Mouse (Mus musculus): ENCODE measurements around the gene Cd101. TPM values are rescaled to one million over a fixed set of nuclear protein-coding genes. Genes with fewer than 3 reads are reported as not detected.

Gene Cd101
- total and polyA plus RNA-seq, 2 experiments from 2014 or later, result 0.11 to 0.43 TPM

GRCm38 (mm10) chr3:101044686-101045085, 15.3 kb upstream of the Cd101 start:
- ATAC-seq, result no peak
- no peaks in the 10 kb centered on the region for H3K9me3 ChIP-seq (ENCODE audit: low read length)
- no peak overlapping the region for H3K4me2 ChIP-seq (ENCODE audit: low read depth)
- no peak overlapping the region for H3K9ac ChIP-seq
- H3K27me3 ChIP-seq (ENCODE audit: insufficient read depth, low read length), result no peaks in the 10 kb centered on the region
- 91% methylated on average over 6 of the region's 6 CpGs for WGBS
- H3K4me3 ChIP-seq (ENCODE audit: low read depth, low read length), result no peak overlapping the region
- no peak for DNase-seq
- peaks cover 10% of the 10 kb centered on the region; the same call in 1 of the 2 replicates for H3K36me3 ChIP-seq (ENCODE audit: insufficient read depth)
- TF ChIP-seq CTCF (IDR thresholded peaks at IDR 0.05; ENCODE audit: low read depth), result no peak
- H3K4me1 ChIP-seq (ENCODE audit: insufficient read depth), result 0 out of 2 replicates have a peak, but pooled peaks cover 3% of the 10 kb centered on the region
- no peak overlapping the region for H3K27ac ChIP-seq (ENCODE audit: low read depth, low read length)

GRCm38 (mm10) chr3:101041997-101042396, 12.6 kb upstream of the Cd101 start:
- WGBS, result 58% methylated on average over 7 of the region's 7 CpGs
- H3K9me3 ChIP-seq (ENCODE audit: low read length), result no peaks in the 10 kb centered on the region

GRCm38 (mm10) chr3:101037984-101038545, 8.7 kb upstream of the Cd101 start:
- Histone ChIP-seq H3K27ac (ENCODE audit: low read depth, low read length) (no peak overlapping the region), H3K27me3 (ENCODE audit: insufficient read depth, low read length) (no peaks in the 10 kb centered on the region), H3K9ac (no peak overlapping the region), H3K9me3 (ENCODE audit: low read length) (no peaks in the 10 kb centered on the region), H3K4me3 (ENCODE audit: low read depth, low read length) (no peak overlapping the region), H3K36me3 (ENCODE audit: insufficient read depth) (0 out of 2 replicates have a peak, but pooled peaks cover 3% of the 10 kb centered on the region), H3K4me1 (ENCODE audit: insufficient read depth) (no peaks in the 10 kb centered on the region), H3K4me2 (ENCODE audit: low read depth) (no peak overlapping the region)
- WGBS, result 70% methylated on average over 5 of the region's 5 CpGs
- ATAC-seq, result no peak
- TF ChIP-seq CTCF (IDR thresholded peaks at IDR 0.05; ENCODE audit: low read depth), result no peak
- no peak for DNase-seq

More at GRCm38 (mm10) chr3:101041997-101042396, 12.6 kb upstream of the Cd101 start:
- Histone ChIP-seq H3K9ac (no peak overlapping the region), H3K4me3 (ENCODE audit: low read depth, low read length) (no peak overlapping the region), H3K4me2 (ENCODE audit: low read depth) (no peak overlapping the region), H3K27me3 (ENCODE audit: insufficient read depth, low read length) (no peaks in the 10 kb centered on the region), H3K27ac (ENCODE audit: low read depth, low read length) (no peak overlapping the region), H3K4me1 (ENCODE audit: insufficient read depth) (0 out of 2 replicates have a peak, but pooled peaks cover 3% of the 10 kb centered on the region), H3K36me3 (ENCODE audit: insufficient read depth) (0 out of 2 replicates have a peak, but pooled peaks cover 6% of the 10 kb centered on the region)
- no peak for DNase-seq
- no peak for TF ChIP-seq CTCF (IDR thresholded peaks at IDR 0.05; ENCODE audit: low read depth)
- no peak for ATAC-seq

- 0 out of 2 replicates have a peak, but pooled peaks cover 3% of the 10 kb centered on the region for H3K36me3 ChIP-seq (ENCODE audit: insufficient read depth)
- ATAC-seq, result no peak
- no peaks in the 10 kb centered on the region for H3K9me3 ChIP-seq (ENCODE audit: low read length)
- 81% methylated on average over 2 of the region's 2 CpGs for WGBS
- TF ChIP-seq CTCF (IDR thresholded peaks at IDR 0.05; ENCODE audit: low read depth), result no peak
- H3K4me2 ChIP-seq (ENCODE audit: low read depth), result no peak overlapping the region
- no peak overlapping the region for H3K9ac ChIP-seq
- no peak overlapping the region for H3K27ac ChIP-seq (ENCODE audit: low read depth, low read length)
- no peaks in the 10 kb centered on the region for H3K27me3 ChIP-seq (ENCODE audit: insufficient read depth, low read length)
- no peak for DNase-seq
- H3K4me1 ChIP-seq (ENCODE audit: insufficient read depth), result no peaks in the 10 kb centered on the region
- H3K4me3 ChIP-seq (ENCODE audit: low read depth, low read length), result no peak overlapping the region
Observed at GRCm38 (mm10) chr3:101036001-101036400, 6.6 kb upstream of the Cd101 start.

GRCm38 (mm10) chr3:101034509-101034908, 5.2 kb upstream of the Cd101 start:
- H3K4me3 ChIP-seq (ENCODE audit: low read depth, low read length), result no peak overlapping the region
- H3K4me1 ChIP-seq (ENCODE audit: insufficient read depth), result no peaks in the 10 kb centered on the region
- H3K4me2 ChIP-seq (ENCODE audit: low read depth), result no peak overlapping the region
- WGBS, result 87% methylated on average over 9 of the region's 9 CpGs
- no peaks in the 10 kb centered on the region for H3K27me3 ChIP-seq (ENCODE audit: insufficient read depth, low read length)
- H3K9me3 ChIP-seq (ENCODE audit: low read length), result no peaks in the 10 kb centered on the region
- H3K36me3 ChIP-seq (ENCODE audit: insufficient read depth), result no peaks in the 10 kb centered on the region
- H3K27ac ChIP-seq (ENCODE audit: low read depth, low read length), result no peak overlapping the region
- ATAC-seq (no peak), DNase-seq (no peak)
- no peak for TF ChIP-seq CTCF (IDR thresholded peaks at IDR 0.05; ENCODE audit: low read depth)
- H3K9ac ChIP-seq, result no peak overlapping the region

- no peak for DNase-seq
- H3K9me3 ChIP-seq (ENCODE audit: low read length), result no peaks in the 10 kb centered on the region
- H3K4me3 ChIP-seq (ENCODE audit: low read depth, low read length), result no peak overlapping the region
- no peak for ATAC-seq
- no peak for TF ChIP-seq CTCF (IDR thresholded peaks at IDR 0.05; ENCODE audit: low read depth)
- 77% methylated on average over 4 of the region's 4 CpGs for WGBS
- no peak overlapping the region for H3K27ac ChIP-seq (ENCODE audit: low read depth, low read length)
- no peaks in the 10 kb centered on the region for H3K27me3 ChIP-seq (ENCODE audit: insufficient read depth, low read length)
- no peaks in the 10 kb centered on the region for H3K4me1 ChIP-seq (ENCODE audit: insufficient read depth)
- no peak overlapping the region for H3K4me2 ChIP-seq (ENCODE audit: low read depth)
- no peak overlapping the region for H3K9ac ChIP-seq
- H3K36me3 ChIP-seq (ENCODE audit: insufficient read depth), result no peaks in the 10 kb centered on the region
Observed at GRCm38 (mm10) chr3:101033644-101034043, 4.3 kb upstream of the Cd101 start.

- DNase-seq (no peak), ATAC-seq (no peak)
- H3K27me3 ChIP-seq (ENCODE audit: insufficient read depth, low read length), result no peaks in the 10 kb centered on the region
- no peak overlapping the region for H3K27ac ChIP-seq (ENCODE audit: low read depth, low read length)
- no peaks in the 10 kb centered on the region for H3K4me1 ChIP-seq (ENCODE audit: insufficient read depth)
- H3K9ac ChIP-seq, result no peak overlapping the region
- no peak for TF ChIP-seq CTCF (IDR thresholded peaks at IDR 0.05; ENCODE audit: low read depth)
- no peaks in the 10 kb centered on the region for H3K36me3 ChIP-seq (ENCODE audit: insufficient read depth)
- no peak overlapping the region for H3K4me2 ChIP-seq (ENCODE audit: low read depth)
- 69% methylated on average over 7 of the region's 7 CpGs for WGBS
- no peak overlapping the region for H3K4me3 ChIP-seq (ENCODE audit: low read depth, low read length)
- H3K9me3 ChIP-seq (ENCODE audit: low read length), result no peaks in the 10 kb centered on the region
Observed at GRCm38 (mm10) chr3:101031456-101032142, 2.2 kb upstream of the Cd101 start.

Data from forebrain, postnatal 0 days (tissue).